Mouse (Mus musculus) megakaryocyte-erythroid progenitor cell, adult 5-6 weeks (primary cell): ENCODE measurements at regions not wholly inside any gene's neighbourhood (a gene's known extent, or its start where the extent isn't known, plus 50 kb on each side); places are given as distances from the start of the nearest gene placed in this dataset.
A peak's percentile ranks its signal among the peaks of the same experiment; 100 is the strongest.

Experiments
- ATAC-seq: replicated peaks from 2 replicates; pipeline ENCODE4 v1.8.0; 2016; ENCODE audit warnings: mild to moderate bottlenecking, inconsistent platforms; ENCODE audit not compliant: severe bottlenecking, poor library complexity, low FRiP score, low TSS enrichment

DNA sequence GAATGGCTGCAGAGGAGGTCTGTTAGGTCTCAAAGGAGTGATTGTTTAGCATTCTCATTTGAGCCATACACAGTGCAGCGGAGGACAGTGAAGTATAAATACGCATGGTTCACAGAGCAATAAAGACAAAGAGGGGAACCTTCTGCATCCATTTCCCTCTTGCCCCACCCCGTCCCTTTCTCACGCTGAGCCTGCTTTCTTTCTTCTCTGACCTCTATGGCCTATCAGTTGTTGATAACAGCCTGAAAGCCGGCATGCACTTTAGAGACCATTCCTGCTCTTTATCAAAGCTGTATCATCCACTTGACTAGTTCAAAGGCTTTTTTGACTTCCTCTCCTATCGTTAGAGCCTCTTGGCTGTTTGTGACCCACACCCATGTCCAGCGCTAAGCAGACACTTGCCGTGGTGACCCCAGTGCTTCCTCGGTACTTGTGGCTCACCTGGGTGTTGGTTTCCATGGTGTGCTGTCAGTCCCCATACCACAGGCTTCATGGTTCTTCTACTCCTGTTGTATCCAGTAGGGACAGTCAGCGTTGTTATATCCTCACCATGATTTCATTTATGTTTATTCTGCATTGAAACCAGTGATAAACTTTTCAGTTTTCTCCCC is 161.3 kb downstream of the Slc30a10 start:
- no peak; the same call in 1 of the 2 replicates for ATAC-seq

- no peak for ATAC-seq
These were observed 163.0 kb downstream of the Slc30a10 start for GRCm38 (mm10) chr1:185617691-185618090.

DNA sequence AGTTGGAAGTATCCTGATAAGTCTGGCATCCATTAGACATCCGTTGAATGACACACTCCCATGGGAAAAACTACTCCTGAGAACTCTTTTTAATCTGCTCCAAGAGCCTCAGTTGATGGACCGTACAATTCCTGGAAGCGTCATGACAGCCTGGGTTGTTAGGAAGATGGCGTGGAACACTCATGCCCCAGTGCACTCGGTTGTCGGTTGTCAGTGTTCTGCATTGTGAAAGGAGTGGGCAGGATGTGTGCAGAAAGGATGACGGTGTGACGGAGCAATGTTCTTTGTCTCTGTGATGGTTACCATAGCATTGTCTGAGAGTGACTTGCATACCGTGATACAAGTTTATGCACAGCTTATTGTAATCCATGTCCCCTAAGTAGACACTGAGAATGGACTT is 164.4 kb downstream of the Slc30a10 start:
- ATAC-seq: no peak

DNA sequence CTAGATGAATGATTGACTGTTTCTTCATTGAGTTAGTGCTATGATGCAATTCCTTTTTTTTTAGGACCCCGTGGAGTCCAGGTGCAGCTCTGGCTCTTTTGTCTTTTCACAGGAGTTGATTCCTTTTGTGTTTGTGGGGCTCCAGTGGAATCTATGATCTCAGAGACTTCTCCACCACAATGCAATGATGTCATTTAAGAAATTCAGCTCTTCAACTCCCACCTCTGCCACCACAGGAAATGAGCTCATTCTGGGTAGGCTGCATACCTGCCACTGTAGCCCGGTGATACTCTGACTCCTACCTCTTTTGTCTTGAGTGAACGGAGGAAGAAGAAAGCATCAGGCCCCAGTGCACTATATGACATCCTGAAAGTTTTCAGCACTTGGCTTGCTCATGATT is 173.8 kb downstream of the Slc30a10 start:
- ATAC-seq: no peak

- no peak for ATAC-seq
These were observed 175.3 kb downstream of the Slc30a10 start for GRCm38 (mm10) chr1:185629976-185630375.

DNA sequence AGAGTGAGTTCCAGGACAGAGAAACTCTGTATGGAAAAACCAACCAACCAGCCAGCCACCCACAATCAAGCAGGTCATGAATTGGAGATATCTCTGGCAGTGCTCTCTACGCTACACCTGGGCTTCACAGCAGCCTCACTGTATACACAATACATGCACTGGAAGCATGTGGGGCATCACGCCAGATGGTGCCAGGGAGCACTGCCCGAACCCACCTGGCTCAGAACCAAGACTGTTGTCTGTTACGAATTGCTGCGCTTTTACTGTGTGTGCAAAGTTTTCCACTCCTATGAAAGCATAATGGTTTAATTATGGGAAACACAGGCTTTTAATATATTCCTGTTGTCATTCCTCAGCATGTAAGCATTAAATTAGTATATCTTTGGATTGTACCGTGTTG is 184.0 kb downstream of the Slc30a10 start:
- ATAC-seq: no peak

DNA sequence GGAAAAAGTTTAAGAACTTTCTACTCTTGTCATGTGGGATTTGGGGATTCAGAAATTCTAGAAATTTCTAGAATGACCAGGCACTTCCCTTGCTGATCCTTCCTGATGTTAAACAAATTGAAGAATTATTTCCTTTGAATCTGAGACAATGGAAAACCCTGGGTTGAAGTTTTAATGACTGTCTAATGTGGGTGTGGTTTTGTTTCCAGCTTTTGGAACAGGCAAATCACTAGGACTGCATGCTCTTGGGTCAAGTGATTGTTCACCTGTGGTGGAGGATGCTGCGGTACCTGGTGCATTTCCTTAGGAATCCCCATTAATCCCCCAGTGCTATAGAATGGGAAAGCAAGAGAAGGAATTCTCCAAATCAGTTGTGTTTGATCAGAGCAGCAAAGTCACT is 184.8 kb downstream of the Slc30a10 start:
- ATAC-seq: no peak

- no peak for ATAC-seq
These were observed 189.4 kb downstream of the Slc30a10 start for GRCm38 (mm10) chr1:185644026-185644425.

GRCm38 (mm10) chr1:185648128-185648527 is 193.5 kb downstream of the Slc30a10 start:
- ATAC-seq: no peak

GRCm38 (mm10) chr1:185648926-185649325 is 194.3 kb downstream of the Slc30a10 start:
- ATAC-seq: no peak

- ATAC-seq: no peak
These were observed 196.3 kb downstream of the Slc30a10 start for GRCm38 (mm10) chr1:185650926-185651325.

GRCm38 (mm10) chr1:185655021-185655420 is 200.4 kb downstream of the Slc30a10 start:
- no peak for ATAC-seq

DNA sequence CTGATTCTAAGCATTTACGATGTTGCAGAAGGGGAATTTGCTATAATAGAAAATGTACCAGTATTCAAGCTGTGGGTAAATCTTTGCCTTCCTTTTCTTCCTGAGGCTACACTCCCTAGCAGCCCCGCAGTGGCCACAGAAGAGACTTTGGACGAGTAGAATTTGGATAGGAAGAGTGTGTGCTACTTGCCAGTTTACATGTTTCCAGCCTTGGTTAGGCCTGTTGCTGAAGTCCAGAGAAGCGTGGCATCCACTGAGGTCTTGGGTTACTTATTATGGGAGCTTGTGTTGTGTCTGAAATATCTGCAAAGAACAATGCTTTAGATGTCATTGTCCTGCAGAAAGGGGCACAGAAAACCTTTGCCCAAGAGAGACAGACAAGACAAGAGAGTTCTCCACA is 200.8 kb downstream of the Slc30a10 start:
- no peak for ATAC-seq

DNA sequence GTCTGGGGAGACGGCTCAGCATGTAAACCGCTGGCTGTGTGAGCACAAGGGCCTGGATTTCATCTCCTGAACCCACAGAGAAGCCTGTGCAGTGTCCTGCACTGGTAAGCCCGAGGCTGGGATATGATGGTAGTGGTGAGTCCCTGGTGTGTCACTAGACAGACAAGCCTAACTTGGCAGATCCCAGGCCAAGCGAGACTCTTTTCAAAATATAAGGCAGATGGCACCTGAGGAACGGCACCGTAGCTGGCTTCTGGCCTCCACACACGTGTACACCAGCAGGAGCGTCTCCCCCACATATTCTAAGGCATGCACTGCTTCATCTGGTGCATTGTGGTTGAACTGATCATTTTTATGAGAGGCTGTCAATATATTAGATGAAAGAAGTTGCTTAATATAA is 202.6 kb downstream of the Slc30a10 start:
- ATAC-seq: no peak

- no peak for ATAC-seq
These were observed 204.8 kb downstream of the Slc30a10 start for GRCm38 (mm10) chr1:185659476-185659875.

- no peak for ATAC-seq
These were observed 207.7 kb downstream of the Slc30a10 start for GRCm38 (mm10) chr1:185662336-185662735.

DNA sequence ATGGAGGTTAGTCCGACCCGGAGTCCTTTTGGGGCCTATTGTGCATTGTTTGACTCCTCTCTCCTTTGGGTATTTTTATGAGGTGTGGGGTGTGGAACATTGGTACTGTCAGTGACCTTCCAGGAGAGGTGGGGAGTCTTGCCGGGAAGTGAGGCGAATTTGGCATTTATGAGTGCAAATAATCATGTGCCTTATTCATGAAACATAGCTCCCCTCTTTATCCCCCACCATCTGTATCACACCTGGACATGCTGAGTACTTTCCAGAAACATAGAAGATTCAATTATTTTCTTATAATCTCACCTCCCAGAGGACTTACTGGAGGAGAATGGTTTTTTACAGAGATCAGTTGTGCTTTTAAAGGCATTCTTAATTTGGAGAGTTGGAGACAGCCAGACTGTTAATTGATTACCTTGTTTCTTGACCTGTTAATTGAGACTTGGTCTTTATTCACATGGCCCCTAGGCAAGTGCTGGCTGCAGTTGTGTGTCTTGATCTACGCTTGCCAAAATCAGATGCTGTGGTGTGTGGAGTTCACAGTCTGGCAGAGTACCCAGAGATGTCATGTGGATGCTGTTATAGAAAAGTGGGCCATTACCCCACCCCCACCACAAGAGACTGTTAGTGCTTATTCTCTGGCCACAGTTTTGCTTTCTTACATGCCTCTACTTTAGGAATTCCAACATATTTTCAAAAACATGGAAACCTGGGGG is 215.5 kb downstream of the Slc30a10 start:
- no peak for ATAC-seq

- ATAC-seq: no peak
These were observed 218.3 kb downstream of the Slc30a10 start for GRCm38 (mm10) chr1:185672940-185673339.

DNA sequence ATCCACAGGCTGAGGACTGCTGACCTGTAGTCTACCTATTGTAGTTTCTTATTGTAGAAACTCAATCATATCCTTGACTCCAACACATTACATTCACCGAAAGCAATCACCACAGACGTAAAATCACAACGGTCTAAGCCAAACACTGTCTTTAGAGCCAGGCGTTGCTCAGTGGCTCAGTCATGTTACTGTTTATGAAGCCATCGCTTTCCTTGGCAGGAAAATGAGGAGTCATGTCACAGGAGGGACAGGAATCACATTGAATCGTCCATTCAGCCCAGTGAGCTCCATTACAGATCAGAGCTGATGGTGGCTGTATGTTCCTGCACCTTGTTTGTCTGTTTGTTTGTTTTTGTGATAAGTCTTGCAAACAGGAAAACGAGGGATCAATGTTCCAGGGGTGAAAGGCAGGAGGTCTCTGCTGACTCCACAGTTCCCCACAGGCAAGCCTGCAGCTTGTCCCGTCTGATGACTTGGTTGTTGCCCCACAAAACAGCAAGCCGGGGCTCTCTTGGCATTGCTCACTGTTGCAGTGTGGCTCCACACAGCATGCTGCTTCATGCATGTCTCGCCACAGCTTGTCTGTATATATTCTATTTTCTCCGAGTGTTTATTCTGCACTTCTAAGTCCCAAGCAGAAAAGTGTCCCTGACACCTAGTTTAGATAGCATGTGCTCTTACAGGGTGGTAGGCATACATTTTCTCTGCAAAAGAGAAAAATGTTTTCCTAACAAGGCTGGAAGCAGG is 221.2 kb downstream of the Slc30a10 start:
- no peak for ATAC-seq

DNA sequence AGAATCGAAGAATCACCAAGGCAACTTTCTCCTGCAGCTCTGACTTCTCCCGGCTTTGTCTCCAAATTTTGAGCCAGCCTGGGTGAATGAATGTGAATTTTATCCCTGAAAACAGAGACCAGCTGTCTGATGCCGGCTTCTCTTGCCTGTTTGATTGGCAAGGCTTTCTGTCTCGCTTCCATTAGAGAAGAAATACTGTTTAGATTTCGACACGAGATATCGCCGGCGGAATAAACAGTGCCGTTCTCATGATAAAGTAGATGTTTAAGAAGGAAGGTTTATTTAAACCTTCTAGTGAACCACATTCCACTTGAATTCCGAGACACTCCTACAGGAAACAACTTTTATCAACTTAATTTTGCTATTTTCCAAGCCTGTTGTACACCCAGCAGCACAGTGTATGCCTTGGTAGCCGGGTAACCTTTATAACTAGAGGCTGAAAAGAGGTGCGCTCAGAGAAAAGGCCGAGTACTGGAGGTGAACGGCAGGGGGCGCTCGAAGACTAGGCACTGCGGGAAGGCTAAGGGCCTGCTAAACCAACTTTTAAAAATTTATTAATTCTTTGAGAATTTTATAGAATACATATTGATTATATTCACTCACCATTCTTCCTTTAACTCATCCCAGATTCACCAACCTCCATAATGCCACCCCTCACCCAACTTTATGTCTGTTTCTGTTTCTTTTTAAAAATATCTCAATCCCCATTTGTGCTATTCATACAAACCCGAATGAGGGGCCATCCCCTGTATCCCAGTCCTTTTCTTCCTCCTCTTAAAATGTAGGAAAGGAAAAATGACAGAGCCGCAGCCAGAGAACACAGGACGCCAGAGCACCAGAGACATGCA is 227.2 kb downstream of the Slc30a10 start:
- ATAC-seq: peak; percentile 72; the same call in 1 of the 2 replicates
